Mouse (Mus musculus) stomach, embryonic 14.5 days (tissue): ENCODE measurements around the gene Gm20425. TPM values are rescaled to one million over a fixed set of nuclear protein-coding genes. Genes with fewer than 3 reads are reported as not detected.
A peak's percentile ranks its signal among the peaks of the same experiment; 100 is the strongest.

Source experiments
- ATAC-seq: fragments of 200-750 bp; cut with Nextera tagmentation; 2 replicates; pipeline ENCODE4 v1.8.0; 2017; ENCODE audit warnings: low read depth, moderate TSS enrichment; ENCODE audit not compliant: insufficient number of reproducible peaks, insufficient read depth, low FRiP score
- H3K27ac ChIP-seq: fragments of 300-500 bp; sonication (generic); 2 replicates; pipeline ENCODE4 v1.5.1; 2014; ENCODE audit warnings: mild to moderate bottlenecking, low read length, moderate library complexity, mixed read lengths
- H3K27me3 ChIP-seq: fragments of 300-500 bp; sonication (generic); 2 replicates; pipeline ENCODE4 v1.6.1; 2014; ENCODE audit warnings: low read length, control low read depth, mixed read lengths; ENCODE audit not compliant: control insufficient read depth, insufficient read depth
- H3K36me3 ChIP-seq: fragments of 300-500 bp; sonication (generic); 2 replicates; pipeline ENCODE4 v1.6.1; 2014; ENCODE audit warnings: mild to moderate bottlenecking, control low read depth, low read length, moderate library complexity, mixed read lengths; ENCODE audit not compliant: control insufficient read depth, insufficient read depth
- H3K4me1 ChIP-seq: fragments of 300-500 bp; sonication (generic); 2 replicates; pipeline ENCODE4 v1.6.1; 2014; ENCODE audit warnings: low read length, control low read depth, mixed read lengths; ENCODE audit not compliant: control insufficient read depth, insufficient read depth
- H3K4me2 ChIP-seq: fragments of 300-500 bp; sonication (generic); replicated peaks from 2 replicates; pipeline ENCODE4 v1.6.1; 2014; ENCODE audit warnings: low read depth, low read length, control low read depth
- H3K4me3 ChIP-seq: fragments of 300-500 bp; sonication (generic); 2 replicates; pipeline ENCODE4 v1.5.1; 2014; ENCODE audit warnings: low read depth, low read length, control low read depth
- H3K9ac ChIP-seq: fragments of 300-500 bp; sonication (generic); replicated peaks from 2 replicates; pipeline ENCODE4 v1.6.1; 2014; ENCODE audit warnings: low read depth, mild to moderate bottlenecking, control low read depth, low read length, moderate library complexity, mixed read lengths
- H3K9me3 ChIP-seq: fragments of 300-500 bp; sonication (generic); 2 replicates; pipeline ENCODE4 v1.6.1; 2016; ENCODE audit warnings: low read depth, low read length, control low read depth; ENCODE audit not compliant: control insufficient read depth
- WGBS: fragments of 180-500 bp; shearing (Covaris S2); extraction: QIAGEN DNeasy Blood & Tissue Kit; methylation state at CpG from one replicate; pipeline ENCODE4 v1.1.7; 2014; 5-methylcytosine and 5-hydroxymethylcytosine counted together
- polyA plus RNA-seq: library from polyadenylated mRNA; unstranded; fragments of >200 nt; fragmentation: Nextera tagmentation; extraction: Ambion mirVana; gene quantifications from 2 replicates; pipeline ENCODE4 v1.2.1, GENCODE M21; 2014

Gene Gm20425
- polyA plus RNA-seq, 1 experiment from 2014 or later = not detected

- Histone ChIP-seq H3K9ac (no peak overlapping the region), H3K4me3 (no peak overlapping the region), H3K36me3 (no peaks in the 10 kb centered on the region), H3K4me2 (no peak overlapping the region), H3K9me3 (no peaks in the 10 kb centered on the region), H3K4me1 (no peaks in the 10 kb centered on the region), H3K27ac (no peak overlapping the region), H3K27me3 (no peaks in the 10 kb centered on the region)
- no peak for ATAC-seq
- 82% methylated on average over 8 of the region's 8 CpGs for WGBS
Measured at GRCm38 (mm10) chr9:103246526-103247168, 16.5 kb upstream of the Gm20425 start.

DNA sequence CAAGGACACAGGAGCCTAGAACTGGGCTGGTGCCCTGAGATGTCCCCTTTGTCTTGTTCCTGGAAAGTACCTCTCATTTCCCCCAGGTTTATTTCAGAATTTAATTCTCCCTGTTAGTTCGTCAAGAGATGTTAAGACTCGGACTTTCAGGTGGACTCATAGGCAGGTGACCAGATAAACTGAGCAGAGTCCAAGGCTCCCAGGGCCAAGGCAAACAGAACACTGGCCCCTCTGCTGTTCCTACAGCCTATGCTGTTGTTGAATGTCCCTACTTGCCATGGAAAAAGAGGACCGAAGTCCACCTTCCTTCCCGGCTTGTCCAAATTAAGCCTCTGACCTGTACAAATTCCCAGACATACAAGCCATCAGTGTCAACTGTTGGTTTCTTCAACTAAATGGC lies 13.5 kb upstream of the Gm20425 start:
- 89% methylated on average over 4 of the region's 4 CpGs for WGBS

DNA sequence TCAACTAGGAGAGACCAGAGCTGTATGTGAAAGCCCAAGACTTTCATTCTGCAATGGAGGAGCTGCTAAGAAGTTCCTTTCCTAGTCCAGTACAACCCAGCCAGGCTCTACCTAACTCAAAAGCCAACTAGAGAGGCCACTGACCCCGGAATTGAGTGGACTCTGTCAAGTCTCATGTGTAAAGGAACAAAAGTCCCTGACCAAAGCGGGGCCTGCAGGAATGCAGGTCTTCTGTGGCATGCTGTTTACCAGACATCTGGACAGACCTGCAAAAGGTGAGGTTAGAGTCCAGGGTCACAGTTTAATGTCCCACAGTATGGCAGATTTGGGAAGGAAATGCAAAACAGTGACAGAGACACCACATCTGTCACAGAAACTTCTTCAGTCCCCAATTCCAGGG lies 11.1 kb upstream of the Gm20425 start:
- Histone ChIP-seq H3K4me3 (no peak overlapping the region), H3K9me3 (no peaks in the 10 kb centered on the region), H3K9ac (no peak overlapping the region), H3K27me3 (no peaks in the 10 kb centered on the region), H3K36me3 (no peaks in the 10 kb centered on the region), H3K4me1 (no peaks in the 10 kb centered on the region), H3K4me2 (no peak overlapping the region), H3K27ac (no peak overlapping the region)
- ATAC-seq = no peak
- 65% methylated on average over 2 of the region's 2 CpGs for WGBS

More for the DNA sequence above, 13.5 kb upstream of the Gm20425 start:
- Histone ChIP-seq H3K4me2 (no peak overlapping the region), H3K4me3 (no peak overlapping the region), H3K36me3 (no peaks in the 10 kb centered on the region), H3K9me3 (no peaks in the 10 kb centered on the region), H3K4me1 (no peaks in the 10 kb centered on the region), H3K9ac (no peak overlapping the region), H3K27me3 (no peaks in the 10 kb centered on the region), H3K27ac (no peak overlapping the region)
- ATAC-seq = no peak

- H3K36me3 ChIP-seq = no peaks in the 10 kb centered on the region
- no peak overlapping the region for H3K4me3 ChIP-seq
- no peak overlapping the region for H3K27ac ChIP-seq
- no peak for ATAC-seq
- H3K4me2 ChIP-seq = no peak overlapping the region
- H3K9ac ChIP-seq = no peak overlapping the region
- WGBS = 91% methylated on average over 6 of the region's 6 CpGs
- no peaks in the 10 kb centered on the region for H3K4me1 ChIP-seq
- H3K27me3 ChIP-seq = no peaks in the 10 kb centered on the region
- no peaks in the 10 kb centered on the region for H3K9me3 ChIP-seq
Measured at GRCm38 (mm10) chr9:103239471-103239870, 9.4 kb upstream of the Gm20425 start.

DNA sequence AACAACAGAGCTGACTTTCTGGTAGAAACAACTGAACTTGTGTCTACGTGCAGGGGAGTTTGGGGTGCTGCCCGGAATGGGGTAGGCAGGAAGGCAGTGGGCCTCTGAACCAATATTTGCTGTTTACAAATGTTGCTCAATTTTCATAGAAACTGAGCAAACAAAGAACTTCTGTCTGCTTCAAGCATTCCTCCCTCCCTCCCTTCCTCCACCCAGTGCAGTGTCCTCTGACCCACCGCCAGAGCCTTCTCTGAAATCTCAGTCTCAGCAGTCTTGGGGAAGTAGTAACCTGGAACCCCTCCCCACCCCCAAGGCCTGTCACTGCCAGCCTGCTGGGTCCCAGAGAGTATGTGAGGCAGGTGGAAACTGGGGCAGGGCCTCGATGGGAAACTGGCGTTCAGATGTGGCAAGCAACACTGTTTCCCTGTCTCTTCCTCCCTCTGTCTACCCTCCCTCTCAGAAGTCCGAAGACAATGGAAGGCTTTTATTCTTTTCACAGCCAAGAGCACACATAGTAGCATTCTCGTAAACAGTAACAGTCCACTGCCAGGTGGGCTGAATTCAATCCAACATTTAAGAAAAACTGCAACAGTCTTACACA lies 4.6 kb upstream of the Gm20425 start:
- Histone ChIP-seq H3K36me3 (no peaks in the 10 kb centered on the region), H3K9me3 (no peaks in the 10 kb centered on the region), H3K4me1 (no peaks in the 10 kb centered on the region), H3K27me3 (no peaks in the 10 kb centered on the region), H3K4me2 (no peak overlapping the region), H3K9ac (no peak overlapping the region), H3K4me3 (no peak overlapping the region), H3K27ac (no peak overlapping the region)
- WGBS = 55% methylated on average over 7 of the region's 7 CpGs
- peak; percentile 34; the same call in 1 of the 2 replicates for ATAC-seq

- no peak for ATAC-seq
- Histone ChIP-seq H3K9ac (no peak overlapping the region), H3K9me3 (no peaks in the 10 kb centered on the region), H3K4me2 (no peak overlapping the region), H3K4me1 (no peaks in the 10 kb centered on the region), H3K27me3 (no peaks in the 10 kb centered on the region), H3K4me3 (no peak overlapping the region), H3K36me3 (no peaks in the 10 kb centered on the region), H3K27ac (no peak overlapping the region)
- 77% methylated on average over 7 of the region's 7 CpGs for WGBS
Measured at GRCm38 (mm10) chr9:103234059-103234458, 4.0 kb upstream of the Gm20425 start.

DNA sequence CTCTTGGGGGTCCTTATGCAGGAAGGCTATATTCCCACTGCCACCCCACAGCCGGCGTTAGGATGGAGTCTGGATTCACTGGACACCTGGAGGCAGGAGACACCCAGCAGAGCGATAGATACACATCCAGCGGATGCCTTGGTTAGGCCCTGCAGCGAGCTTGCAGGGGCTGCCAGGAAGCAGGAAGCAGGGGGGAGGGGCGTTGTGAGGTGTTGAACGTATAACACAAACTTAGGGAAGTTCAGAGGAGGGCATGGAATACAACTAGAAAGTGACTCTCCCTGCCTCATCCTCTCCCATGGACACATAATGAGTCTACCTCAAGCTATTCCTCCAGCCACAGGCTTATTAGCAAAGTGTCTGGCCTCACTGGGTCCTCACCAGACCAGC lies 2.9 kb upstream of the Gm20425 start:
- WGBS = 58% methylated on average over 7 of the region's 7 CpGs
- no peak for ATAC-seq
- H3K4me3 ChIP-seq = no peak overlapping the region
- H3K27ac ChIP-seq = no peak overlapping the region
- H3K9ac ChIP-seq = no peak overlapping the region
- H3K9me3 ChIP-seq = no peaks in the 10 kb centered on the region
- H3K4me1 ChIP-seq = no peaks in the 10 kb centered on the region
- H3K4me2 ChIP-seq = no peak overlapping the region
- H3K36me3 ChIP-seq = no peaks in the 10 kb centered on the region
- no peaks in the 10 kb centered on the region for H3K27me3 ChIP-seq

DNA sequence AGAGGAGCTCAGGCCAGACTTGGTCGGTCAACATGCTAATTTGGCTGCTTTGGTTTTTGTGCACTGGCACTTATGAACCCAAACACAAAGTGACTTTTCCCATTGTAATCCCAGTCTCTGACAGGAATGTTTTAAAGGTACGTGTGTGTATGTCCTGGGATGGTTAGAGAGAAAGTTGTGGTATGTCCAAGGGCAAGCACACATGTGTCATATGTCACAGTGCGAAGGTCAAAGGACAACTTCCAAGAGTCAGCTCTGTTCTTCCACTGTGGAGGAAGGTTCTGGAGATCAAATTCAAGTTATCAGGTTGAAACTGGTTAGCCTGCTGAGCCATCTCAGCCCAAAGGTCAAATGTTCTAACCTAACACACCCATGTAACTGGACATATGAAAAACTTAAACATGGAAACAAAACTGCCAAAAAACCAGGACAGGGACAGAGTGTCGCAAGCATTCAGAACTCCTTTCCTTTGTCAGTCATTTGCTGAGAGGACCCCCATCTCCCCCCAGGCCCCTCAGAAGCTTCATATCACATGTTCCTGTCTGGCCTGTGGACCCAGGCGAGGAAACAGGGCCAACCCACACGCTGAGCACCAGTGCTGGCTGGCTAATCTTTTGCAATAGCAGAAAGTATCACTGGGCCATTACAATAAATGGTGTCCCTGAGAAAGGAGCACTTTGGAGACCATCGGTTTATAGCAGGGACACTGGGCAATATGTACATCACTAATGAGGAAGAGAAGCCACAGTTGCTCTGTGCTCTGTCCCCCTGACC lies 2.3 kb upstream of the Gm20425 start:
- no peak overlapping the region for H3K4me3 ChIP-seq
- H3K4me1 ChIP-seq = no peaks in the 10 kb centered on the region
- H3K36me3 ChIP-seq = no peaks in the 10 kb centered on the region
- 91% methylated on average over 7 of the region's 7 CpGs for WGBS
- no peak overlapping the region for H3K27ac ChIP-seq
- H3K9me3 ChIP-seq = no peaks in the 10 kb centered on the region
- no peak overlapping the region for H3K4me2 ChIP-seq
- no peak for ATAC-seq
- H3K9ac ChIP-seq = no peak overlapping the region
- H3K27me3 ChIP-seq = no peaks in the 10 kb centered on the region
